Mouse (Mus musculus) ovary, postnatal 36 days (tissue): Measurements from ENCODE around the gene Fgd3.
A peak's percentile ranks its signal among the peaks of the same experiment; 100 is the strongest.

ENCODE experiments used
- DNase-seq: peaks from one replicate; pipeline ENCODE4 v3.0.0; 2022; ENCODE audit warnings: low spot score, mixed read lengths

The Fgd3 gene

DNA sequence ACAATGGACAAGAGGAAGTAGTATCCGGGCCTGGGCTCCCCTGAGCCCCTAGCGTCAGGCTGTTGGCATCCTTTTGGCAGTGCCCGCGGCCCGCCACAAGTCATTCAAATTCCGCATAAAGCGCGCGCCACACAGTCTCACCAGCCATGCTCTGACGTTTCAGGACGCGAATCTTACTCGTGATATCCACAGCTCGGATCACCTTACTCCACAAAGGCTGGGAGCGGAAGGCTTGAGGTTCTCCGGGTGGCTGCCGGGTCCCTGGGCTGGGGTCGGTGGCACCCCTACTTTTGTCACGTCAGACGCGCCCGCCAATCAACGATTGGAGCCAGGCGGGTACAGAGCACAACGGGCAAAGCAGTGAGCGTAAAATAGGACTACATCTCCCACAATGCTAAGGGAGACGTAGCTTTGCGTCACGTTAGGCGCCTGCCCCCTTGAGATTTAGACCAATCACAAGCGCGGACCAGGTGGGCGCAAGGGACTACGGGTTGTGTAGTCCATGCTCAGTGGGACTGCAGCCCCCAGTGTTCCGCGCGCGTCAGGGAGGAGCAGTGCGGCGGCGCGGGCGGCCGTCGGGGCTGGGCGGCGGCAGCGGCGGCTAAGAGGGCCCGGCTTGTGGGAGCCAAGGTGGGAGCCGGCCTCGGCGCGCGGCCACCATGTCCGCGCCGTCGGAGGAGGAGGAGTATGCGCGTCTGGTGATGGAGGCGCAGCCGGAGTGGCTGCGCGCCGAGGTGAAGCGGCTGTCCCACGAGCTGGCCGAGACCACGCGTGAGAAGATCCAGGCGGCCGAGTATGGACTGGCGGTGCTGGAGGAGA is 21.1 kb upstream of the Fgd3 start, which contains the start of gene Bicd2:
Gene Bicd2, plus strand, starts transcription at position 574 of the 819 bp plus-strand sequence.
- peak; percentile 92 for DNase-seq

- peak; percentile 51 for DNase-seq
These were observed 18.9 kb upstream of the Fgd3 start for GRCm38 (mm10) chr13:49338893-49339546.

DNA sequence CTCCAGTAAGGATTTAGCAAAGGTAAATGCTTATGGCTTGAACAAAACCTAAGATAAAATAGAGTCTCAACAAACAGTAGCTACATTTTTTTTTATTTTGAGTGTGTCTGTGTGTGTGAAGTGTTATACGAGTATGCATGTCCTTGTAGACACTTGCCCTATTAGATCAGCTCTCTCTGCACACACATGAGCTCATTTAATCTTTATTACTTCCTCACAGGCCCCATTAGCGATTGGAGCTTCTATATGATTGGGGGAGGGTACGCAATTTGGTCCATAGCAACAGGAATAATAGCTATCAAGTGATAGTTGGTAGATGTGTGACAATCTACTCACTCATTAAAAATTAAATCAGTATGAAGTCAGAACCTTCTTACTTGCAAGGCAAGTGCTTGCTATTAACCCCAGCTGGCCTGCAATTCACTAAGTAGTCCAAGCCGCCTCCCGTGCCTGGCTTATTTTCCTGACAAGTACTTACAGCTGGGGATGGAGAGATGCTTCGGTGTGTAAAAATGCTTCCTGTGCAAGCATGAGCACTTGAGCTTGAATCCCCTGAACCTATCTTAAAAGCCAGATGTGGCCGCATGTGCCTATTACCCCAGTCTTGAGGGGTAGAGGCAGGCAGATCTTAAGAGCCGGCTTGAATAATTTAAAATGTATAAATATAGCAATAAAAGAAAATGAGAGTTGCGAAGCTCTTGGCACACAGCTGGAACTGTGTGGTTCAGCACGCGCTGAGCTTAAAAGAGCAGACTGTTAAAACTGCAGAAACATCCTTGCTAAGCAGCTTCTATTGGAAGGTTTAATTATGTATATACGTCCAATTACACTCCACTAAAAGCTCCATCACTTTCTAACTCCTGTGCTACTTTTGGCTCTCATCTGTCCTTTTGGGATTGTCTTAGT is 15.2 kb upstream of the Fgd3 start:
- DNase-seq, result no peak

DNA sequence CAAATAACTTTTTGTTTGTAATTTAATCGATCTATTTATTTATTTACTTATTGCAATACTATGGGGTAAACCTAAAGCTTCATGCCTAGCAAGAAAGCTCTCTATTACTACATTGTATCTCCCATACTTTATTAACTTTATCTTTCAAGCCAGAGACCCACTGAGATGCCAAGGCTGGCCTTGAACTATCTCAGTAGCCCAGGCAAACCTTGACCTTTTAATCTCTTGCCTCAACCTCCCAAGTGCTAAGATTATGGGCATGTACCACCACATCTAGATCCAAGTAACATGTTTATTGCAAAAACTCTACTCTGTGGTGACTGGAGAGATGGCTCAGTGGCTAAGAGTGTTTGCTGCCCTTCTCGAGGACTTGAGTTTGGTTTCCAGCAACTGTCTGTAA is 13.1 kb upstream of the Fgd3 start:
- DNase-seq, result no peak

DNA sequence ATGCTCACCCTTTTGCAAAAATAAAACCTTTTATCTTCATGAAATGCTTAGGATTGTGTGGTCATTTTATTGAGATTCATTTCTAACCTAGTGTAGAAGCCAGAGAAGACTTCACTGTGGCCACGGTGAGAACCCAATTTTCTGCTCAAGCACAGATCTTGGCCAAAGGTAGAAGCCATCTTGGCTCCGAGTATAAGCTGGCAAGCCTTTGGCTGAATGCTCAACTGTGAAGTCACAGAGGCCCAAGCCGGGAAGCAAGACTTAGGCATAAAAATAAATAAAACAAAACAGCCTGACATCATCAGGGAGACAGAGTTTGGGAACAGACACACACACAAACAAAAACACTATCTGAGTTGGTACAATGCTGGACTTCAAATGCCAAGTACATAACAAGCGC is 8.0 kb upstream of the Fgd3 start:
- DNase-seq, result no peak

DNA sequence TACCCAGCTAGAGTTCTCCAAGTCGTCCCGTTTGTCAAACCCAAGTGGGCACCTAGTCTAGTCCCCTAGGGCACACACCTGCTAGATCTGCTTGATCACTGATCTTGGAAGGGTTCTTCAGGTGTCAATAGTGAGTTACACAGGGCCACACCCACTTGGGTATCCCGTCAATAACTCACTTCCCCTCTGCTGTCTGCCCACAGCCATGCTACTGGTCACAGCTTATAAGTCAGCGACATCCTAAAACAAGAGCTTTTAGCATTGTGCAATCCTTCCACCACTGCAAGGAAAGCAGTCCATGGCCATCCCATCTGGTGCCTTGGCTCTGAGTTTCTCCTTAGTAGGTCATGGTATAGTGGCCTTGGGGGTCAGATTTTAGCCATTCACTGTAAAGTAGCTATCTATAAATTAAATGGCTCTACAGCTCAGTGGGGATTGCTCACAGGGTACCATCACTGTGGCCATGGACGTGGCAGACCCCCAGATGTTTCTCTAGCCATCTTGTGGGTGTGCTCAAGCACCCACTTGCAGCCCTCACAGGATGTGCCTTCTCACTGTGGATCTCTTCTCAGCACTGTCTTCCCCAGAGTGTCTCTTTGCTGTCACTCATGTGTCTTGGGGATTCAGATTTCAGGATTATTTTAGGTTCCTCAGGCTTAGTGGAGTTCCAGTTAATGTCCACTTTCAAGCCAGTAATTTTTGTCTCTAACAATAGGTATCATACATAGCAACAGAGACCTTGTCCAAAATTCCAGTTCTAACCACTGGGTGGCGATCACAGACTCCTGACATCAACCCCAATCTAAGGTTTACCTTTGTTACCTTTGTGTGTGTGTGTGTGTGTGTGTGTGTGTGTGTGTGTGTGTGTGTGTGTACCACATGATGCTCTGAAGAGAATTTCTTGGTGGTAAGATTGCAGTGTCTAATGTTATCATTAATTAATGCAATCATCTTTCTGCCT is 6.4 kb upstream of the Fgd3 start:
- DNase-seq, result no peak

DNA sequence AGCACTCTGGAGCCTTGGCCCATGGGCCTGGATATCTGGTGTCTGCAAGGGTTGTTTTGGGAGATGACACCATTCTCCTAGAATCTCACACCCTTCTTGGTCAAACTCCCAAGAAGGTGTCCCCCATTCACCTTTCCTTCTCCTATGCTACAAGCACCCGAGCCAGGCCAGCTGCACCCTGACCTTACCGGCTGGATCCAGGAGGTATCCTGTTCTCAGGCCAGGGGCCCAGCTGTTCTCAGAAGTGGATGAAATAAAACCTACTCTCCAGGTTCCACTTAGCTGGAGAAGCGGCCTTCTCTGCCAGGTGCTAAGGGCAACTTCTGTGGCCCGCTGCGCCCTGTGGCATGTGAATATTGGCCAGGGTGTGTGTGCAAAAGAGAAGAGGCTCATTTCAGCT is 4.8 kb upstream of the Fgd3 start:
- DNase-seq, result no peak

DNA sequence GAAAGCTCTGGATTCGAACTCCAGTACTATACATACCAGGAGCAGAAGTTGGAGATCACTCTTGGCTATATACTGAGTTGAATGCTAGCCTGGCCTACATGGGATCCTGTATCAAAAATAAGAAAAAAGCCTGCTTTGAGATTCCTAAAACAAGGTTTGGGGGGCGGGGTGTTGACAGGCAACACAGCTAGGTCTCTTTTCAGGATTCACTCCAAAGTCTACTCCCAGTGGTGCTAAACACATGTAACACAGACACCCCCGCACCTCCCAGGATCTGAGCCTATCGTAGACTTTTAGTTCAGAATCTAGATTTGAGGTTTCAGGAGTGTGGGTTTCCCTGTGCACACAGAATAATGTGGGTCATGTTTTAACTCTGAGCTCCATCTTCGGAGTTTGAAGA is 2.6 kb upstream of the Fgd3 start:
- DNase-seq, result no peak

GRCm38 (mm10) chr13:49322169-49322568 is 2.1 kb upstream of the Fgd3 start:
- no peak for DNase-seq

DNA sequence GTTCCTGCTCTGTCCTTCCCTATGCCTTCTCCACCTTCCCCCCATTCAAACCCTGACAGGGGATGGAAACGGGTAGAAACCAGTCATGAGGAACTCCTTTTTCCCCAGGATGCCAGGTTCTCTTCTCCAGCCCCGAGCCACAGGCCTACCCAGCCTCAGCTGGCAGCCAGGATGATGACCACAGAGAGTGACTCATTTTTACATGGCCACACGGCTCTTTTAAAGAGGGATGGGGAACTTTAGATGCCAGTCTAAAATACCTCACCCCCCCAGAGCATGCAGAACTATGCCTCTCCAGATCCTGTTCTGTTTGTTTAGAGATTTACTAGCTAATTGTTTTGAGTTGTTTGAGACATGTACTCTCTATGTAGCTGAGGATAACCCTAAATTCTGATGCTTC is 1.3 kb upstream of the Fgd3 start:
- no peak for DNase-seq

- DNase-seq, result no peak
These were observed 403 bp upstream of the Fgd3 start for GRCm38 (mm10) chr13:49320514-49320913.

DNA sequence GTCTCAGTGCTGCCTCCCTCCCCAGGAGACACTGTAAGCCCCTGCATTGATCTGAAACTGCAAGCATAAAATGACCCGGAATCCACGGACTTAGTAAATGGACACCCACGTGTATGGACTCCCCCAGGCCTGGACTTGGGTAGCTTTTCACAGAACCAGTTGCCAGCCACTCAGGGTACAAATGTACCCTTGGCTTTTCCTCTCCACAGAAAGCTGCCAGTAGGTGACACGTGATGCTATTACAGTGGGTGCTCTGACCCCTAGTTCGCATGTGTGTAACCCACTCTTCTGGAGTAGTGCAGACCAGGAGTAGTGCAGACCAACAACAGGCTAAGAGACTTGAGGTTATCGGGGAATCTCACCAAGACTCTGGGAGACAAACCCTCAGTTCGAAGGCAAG is 2.2 kb downstream of the Fgd3 start:
- no peak for DNase-seq

DNA sequence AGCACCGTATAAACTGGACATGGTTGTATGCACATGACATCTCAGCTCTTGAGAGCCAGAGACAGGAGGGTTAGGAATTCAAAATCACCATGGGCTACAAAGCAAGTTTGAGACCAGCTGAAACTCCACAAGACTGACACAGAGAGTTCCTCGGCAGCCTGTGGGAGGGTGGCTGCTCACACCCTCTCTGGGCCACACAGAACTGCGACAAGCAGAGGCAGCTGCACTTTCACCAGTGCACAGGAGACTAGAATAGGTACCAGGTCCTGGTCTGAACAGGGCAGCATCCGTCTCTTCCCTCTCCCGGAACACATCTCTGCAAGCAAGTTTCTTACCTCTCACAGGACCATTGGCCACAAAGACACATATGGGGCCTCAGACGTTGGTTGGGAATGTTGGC is 2.6 kb downstream of the Fgd3 start:
- DNase-seq, result no peak

DNA sequence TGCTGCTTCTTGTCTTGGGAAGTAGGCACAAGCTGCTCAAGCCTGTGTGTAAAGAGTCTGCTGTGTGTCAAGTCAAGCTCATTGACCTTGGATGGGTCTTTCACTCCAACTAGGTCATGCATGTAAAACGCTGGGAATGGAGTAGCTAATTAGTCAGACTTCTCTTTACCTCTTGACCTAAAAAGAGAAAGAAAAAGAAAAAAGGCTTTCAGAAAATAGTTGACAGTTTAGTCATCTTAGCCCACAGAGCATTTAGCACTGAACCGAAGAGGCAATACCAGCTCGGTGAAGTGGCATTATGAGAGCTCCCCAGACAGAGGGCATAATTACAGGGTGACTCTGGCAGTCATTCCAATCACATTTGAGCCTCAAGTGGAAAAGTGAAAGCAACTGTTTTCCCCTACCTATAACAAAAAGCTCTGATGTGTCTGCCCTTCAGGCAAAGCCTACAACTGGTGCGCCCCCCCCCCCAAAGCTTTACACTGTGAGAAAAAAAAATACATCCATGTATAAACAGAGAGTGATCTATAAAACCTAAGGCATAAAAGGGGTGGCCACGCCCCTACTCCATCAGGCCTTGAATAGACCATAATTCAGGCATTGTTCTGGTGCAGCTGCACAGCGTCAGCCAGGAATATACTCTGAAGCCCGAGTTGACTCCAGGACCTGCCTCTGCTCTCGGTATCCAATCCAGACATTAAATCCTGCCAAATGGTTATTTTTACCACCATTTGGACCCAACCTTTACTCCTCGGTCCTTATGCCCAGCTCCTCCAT is 3.5 kb downstream of the Fgd3 start:
- DNase-seq, result no peak

DNA sequence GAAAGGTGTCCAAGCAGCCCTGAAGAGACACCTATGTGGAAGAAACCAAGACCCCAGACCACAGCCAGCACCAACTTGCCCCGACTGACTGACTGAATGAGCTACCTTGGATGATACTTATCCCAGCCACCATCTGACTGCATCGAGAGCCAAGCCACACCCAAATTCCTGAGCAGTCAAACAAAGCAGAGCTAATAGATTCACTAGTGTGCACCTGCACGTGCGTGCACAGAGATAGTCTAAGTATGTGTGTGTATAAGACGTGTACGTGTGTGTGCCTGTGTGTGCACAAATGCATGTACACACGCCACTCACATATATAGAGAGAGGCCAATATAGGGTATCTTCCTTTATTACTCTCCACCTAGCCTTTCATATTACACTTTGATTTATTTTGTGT is 8.5 kb downstream of the Fgd3 start:
- no peak for DNase-seq

DNA sequence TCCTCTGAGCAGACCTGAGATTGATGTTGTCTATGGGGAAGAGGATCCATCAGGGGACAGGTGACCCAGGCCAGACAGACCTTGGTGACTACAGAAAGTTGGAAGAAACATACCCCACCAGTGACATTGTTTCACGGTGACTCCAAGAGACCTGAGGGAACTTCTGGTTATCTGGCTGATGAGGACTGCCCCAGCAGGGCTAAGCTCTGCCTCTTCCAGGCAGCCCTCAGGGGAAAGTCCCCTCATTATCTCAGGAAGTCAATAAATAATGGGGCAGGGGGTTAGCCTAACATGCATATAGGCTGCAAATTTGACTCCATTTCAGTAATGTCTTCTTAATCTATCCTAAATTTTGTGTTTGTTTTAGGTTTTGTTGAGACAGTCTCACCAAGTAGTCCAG is 10.6 kb downstream of the Fgd3 start:
- no peak for DNase-seq

- DNase-seq, result no peak
These were observed 11.2 kb downstream of the Fgd3 start for GRCm38 (mm10) chr13:49308861-49309403.

DNA sequence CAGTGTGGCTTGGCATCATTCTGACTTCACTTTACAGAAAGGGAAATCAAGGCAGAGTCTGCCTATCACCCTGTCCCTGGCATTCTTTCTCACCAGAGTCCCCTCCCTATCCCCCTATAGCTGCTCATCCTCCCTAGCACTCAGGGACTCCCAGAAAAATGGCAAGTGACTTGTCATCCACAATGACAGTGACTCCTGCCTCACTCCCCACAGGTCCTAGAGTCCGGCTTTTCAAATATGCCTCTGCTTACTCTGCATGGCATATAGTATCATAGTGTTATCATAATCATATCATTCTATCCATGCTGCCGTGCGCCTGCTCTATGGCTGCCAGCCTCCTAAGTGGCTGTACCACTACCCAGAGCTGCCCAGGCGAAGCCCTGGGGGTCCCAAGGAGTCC is 11.9 kb downstream of the Fgd3 start:
- no peak for DNase-seq

- peak; percentile 53 for DNase-seq
These were observed 12.7 kb downstream of the Fgd3 start for GRCm38 (mm10) chr13:49307311-49307969.
